Mouse (Mus musculus) thymus, postnatal 25 days (tissue): ENCODE results near the gene Fcamr.

Source experiments
- DNase-seq: peaks from one replicate; pipeline ENCODE4 v3.0.0; 2022

The Fcamr gene

DNA sequence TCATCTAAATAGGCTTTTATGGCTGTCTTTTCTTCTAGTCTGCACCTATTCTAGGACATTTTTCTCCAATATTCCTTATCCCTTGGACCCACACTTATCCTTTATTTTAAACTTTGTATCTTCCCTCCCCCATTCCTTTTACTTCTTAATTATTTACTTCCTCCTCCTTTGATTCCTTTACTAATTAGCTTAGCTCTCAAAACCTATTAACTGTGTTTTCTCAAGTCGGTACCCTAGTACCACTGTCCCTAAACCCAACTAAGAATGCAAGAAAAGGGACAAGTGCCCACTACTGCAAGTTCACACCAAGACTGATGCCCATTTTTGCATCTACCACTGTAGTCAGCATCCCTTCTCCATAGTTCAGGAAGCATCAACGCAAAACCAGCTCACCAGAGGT lies 55.0 kb downstream of the Fcamr start:
- no peak for DNase-seq

DNA sequence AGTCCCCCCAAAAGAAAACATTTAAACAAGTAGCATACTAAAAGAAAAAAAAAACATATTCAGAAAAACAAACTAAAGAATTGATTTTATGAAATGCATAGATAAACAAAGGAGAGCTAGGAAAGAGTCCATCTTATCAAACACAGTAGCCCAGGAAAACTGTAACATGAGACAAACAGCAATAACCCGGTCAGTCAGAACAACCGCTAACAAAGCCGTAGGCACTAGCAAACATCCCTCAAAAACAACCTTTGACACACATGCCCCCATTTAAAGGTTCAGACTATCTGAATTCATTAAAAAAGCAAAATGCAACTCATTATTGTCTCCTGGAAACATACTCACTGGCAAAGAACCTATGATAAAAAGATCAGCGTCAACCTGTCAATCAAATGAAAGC lies 56.8 kb downstream of the Fcamr start:
- no peak for DNase-seq

DNA sequence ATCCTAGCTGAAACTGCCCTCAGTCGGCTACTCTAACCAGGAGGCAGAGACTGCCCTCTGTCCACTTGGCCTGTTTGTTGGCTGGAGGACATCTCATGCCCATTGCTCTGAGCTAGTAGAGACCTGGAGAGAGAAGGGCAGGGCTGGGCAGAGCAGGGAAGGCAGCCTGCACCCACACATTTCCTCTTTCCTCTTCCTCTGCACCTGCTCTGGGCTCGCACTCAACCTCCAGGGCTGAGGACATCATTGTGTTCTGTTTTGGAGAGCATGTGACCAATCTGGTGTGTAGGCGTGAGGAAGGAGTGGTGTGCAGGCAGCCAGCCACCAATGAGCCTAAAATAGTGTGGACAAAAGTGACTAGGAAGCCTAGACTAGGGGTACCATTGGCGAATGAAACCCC lies 63.5 kb downstream of the Fcamr start:
- DNase-seq, result peak; percentile 59
